Mouse (Mus musculus) lung, postnatal 0 days (tissue): ENCODE results near the gene Jam3.

Experiments
- CTCF ChIP-seq: IDR thresholded peaks from 2 replicates; pipeline ENCODE4 v1.5.1; 2016; ENCODE audit warnings: antibody characterized with exemption, mild to moderate bottlenecking
- EP300 ChIP-seq: IDR thresholded peaks from 2 replicates; pipeline ENCODE4 v1.6.1; 2016; ENCODE audit warnings: antibody characterized with exemption, mild to moderate bottlenecking, control low read depth

DNA sequence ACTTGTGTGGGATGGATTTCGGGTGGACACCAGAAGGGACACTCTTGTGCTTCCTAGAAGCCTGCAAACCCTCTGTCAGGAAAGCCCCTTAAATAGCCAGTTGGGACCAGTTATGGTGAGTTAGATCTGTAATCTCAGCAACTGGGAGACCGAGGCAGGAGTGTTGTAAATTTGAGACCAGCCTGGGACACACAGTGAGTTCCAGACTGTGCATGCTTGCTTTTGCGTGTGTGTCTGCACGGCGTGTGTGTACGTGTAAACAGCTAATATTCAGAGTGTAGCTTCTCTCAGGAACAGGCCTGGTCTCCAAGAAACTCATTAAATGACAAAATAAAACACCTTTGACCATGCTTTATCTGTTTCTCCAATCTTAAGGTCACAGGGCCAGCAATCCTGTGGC is 20.5 kb upstream of the Jam3 start:
- TF ChIP-seq CTCF, result no peak
- no peak for TF ChIP-seq EP300
